Mouse (Mus musculus): ENCODE measurements around the gene Gmeb2.

DNA sequence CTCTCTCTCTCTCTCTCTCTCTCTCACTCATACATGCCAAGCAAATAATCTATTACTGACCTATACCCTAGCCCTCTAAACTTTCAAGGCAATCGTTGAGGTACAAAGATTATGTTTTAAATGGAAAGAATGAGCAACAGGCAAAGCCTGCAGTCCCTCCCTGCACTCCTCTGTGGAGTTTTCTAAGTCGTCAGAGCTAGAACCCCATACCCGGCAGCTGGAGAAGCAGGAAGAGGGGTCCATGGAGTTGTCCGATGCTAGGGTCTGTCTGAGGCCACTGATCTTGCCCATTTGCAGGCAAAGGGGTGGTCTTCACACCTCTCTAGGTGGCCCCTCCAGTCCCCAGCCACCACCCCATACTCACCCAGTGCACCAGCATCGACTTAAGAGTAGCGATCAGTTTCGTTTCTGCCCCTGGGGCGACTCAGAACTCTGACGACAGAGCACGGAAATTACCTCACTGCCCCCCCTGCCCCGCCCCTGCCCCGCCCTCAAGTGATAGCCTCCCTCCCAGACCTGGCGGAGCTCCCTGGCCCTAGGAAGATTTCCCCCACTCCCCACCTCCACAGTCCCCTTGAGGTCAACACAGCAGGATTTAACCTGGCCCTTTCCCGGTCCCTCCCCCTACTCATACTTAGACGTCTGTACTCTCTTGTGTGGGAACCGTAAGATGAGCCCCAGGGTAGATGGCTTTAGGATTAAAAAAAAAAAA is 46.1 kb downstream of the Gmeb2 start, which contains the start of gene Helz2:
- no peak for TF ChIP-seq CTCF (IDR thresholded peaks at IDR 0.05; ENCODE audit: borderline replicate concordance, control insufficient read depth, extremely low read depth, insufficient read depth, low read length, poor library complexity)
- TF ChIP-seq POLR2A (IDR thresholded peaks at IDR 0.05; ENCODE audit: control insufficient read depth, extremely low read depth, insufficient read depth, low read length, poor library complexity) = peak; percentile 33; the same call in 1 of the 2 replicates
